Mouse (Mus musculus) kidney, embryonic 15.5 days (tissue): ENCODE results near the gene Cldn34b3. TPM values are rescaled to one million over a fixed set of nuclear protein-coding genes. Genes with fewer than 3 reads are reported as not detected.
"Not testable (repeated sequence)": the region's sequence is repeated elsewhere in the genome, so short reads cannot be mapped to it uniquely, and the experiment has no call there.

ENCODE experiments used
- ATAC-seq: fragments of 200-750 bp; cut with Nextera tagmentation; replicated peaks from 2 replicates; pipeline ENCODE4 v1.8.0; 2017; ENCODE audit warnings: moderate TSS enrichment; ENCODE audit not compliant: low FRiP score
- H3K27ac ChIP-seq: fragments of 300-500 bp; sonication (generic); 2 replicates; pipeline ENCODE4 v1.5.1; 2015; ENCODE audit warnings: mild to moderate bottlenecking, inconsistent platforms
- H3K27me3 ChIP-seq: fragments of 300-500 bp; sonication (generic); 2 replicates; pipeline ENCODE4 v1.6.1; 2015; ENCODE audit warnings: inconsistent platforms
- H3K36me3 ChIP-seq: fragments of 300-500 bp; sonication (generic); 2 replicates; pipeline ENCODE4 v1.6.1; 2015; ENCODE audit warnings: inconsistent platforms
- H3K4me1 ChIP-seq: fragments of 300-500 bp; sonication (generic); 2 replicates; pipeline ENCODE4 v1.6.1; 2015; ENCODE audit warnings: inconsistent platforms
- H3K4me2 ChIP-seq: fragments of 300-500 bp; sonication (generic); 2 replicates; pipeline ENCODE4 v1.6.1; 2015; ENCODE audit warnings: moderate library complexity, mild to moderate bottlenecking, inconsistent platforms
- H3K4me3 ChIP-seq: fragments of 300-500 bp; sonication (generic); replicated peaks from 2 replicates; pipeline ENCODE4 v1.5.1; 2015; ENCODE audit warnings: mild to moderate bottlenecking, inconsistent platforms
- H3K9ac ChIP-seq: fragments of 300-500 bp; sonication (generic); 2 replicates; pipeline ENCODE4 v1.6.1; 2015; ENCODE audit warnings: mild to moderate bottlenecking, inconsistent platforms
- H3K9me3 ChIP-seq: fragments of 300-500 bp; sonication (generic); replicated peaks from 2 replicates; pipeline ENCODE4 v1.6.1; 2016; ENCODE audit warnings: inconsistent platforms
- WGBS: fragments of 180-500 bp; shearing (Covaris S2); methylation state at CpG from one replicate; pipeline ENCODE4 v1.1.7; 2015; ENCODE audit warnings: mixed read lengths; 5-methylcytosine and 5-hydroxymethylcytosine counted together
- polyA plus RNA-seq: library from polyadenylated mRNA; unstranded; fragments of >200 nt; fragmentation: Nextera tagmentation; extraction: Ambion mirVana; gene quantifications from 2 replicates; pipeline ENCODE4 v1.2.1, GENCODE M21; 2015

Cldn34b3 gene
- not detected in 2 replicates for polyA plus RNA-seq

DNA sequence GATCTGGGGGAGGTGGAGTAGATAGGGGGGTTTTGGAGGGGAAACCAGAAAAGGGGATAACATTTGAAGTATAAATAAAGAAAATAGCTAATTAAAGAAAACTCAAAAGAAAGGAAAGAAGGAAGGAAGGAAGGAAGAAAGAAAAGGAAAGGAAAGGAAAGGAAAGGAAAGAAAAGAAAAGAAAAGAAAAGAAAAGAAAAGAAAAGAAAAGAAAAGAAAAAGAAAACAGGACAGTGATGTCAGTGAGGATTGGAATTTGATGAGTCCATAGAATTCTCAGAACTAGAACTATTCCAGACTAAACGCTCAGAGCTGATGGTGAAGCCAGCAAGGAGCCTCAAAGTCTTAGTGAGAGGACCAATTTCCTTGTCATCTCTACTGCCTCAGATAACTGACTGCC, at the start of gene Cldn34b3:
Gene Cldn34b3, plus strand, starts transcription at position 301 of the 400 bp plus-strand sequence.
- not testable (repeated sequence) for H3K27me3 ChIP-seq, H3K9me3 ChIP-seq, H3K4me2 ChIP-seq, H3K36me3 ChIP-seq, ATAC-seq, H3K4me3 ChIP-seq, H3K9ac ChIP-seq, H3K4me1 ChIP-seq, H3K27ac ChIP-seq
- WGBS: 87% methylated on average over 1 of the region's 1 CpGs

Other genes with a start within 250 kb of the Cldn34b3 start
- gene Cldn34b4, start 129.0 kb downstream of the Cldn34b3 start, polyA plus RNA-seq: not detected in 2 replicates